Mouse (Mus musculus) intestine, embryonic 14.5 days (tissue): ENCODE results near the gene Sox15. TPM values are rescaled to one million over a fixed set of nuclear protein-coding genes. Genes with fewer than 3 reads are reported as not detected.
A peak's percentile ranks its signal among the peaks of the same experiment; 100 is the strongest.

Source experiments
- ATAC-seq: fragments of 200-750 bp; cut with Nextera tagmentation; replicated peaks from 2 replicates; pipeline ENCODE4 v1.8.0; 2017; ENCODE audit warnings: low read depth, moderate number of reproducible peaks, moderate TSS enrichment, moderate library complexity; ENCODE audit not compliant: low FRiP score, low TSS enrichment
- DNase-seq: peaks from one replicate; pipeline ENCODE4 v3.0.0-alpha.2; 2018; ENCODE audit warnings: low spot score
- H3K27ac ChIP-seq: fragments of 300-500 bp; sonication (generic); 2 replicates; pipeline ENCODE4 v1.5.1; 2014; ENCODE audit warnings: low read depth, mild to moderate bottlenecking, control low read depth
- H3K27me3 ChIP-seq: fragments of 300-500 bp; sonication (generic); replicated peaks from 2 replicates; pipeline ENCODE4 v1.6.1; 2014; ENCODE audit warnings: low read length, control low read depth; ENCODE audit not compliant: control insufficient read depth, insufficient read depth
- H3K36me3 ChIP-seq: fragments of 300-500 bp; sonication (generic); 2 replicates; pipeline ENCODE4 v1.6.1; 2014; ENCODE audit warnings: low read length, control low read depth; ENCODE audit not compliant: control insufficient read depth, insufficient read depth
- H3K4me1 ChIP-seq: fragments of 300-500 bp; sonication (generic); replicated peaks from 2 replicates; pipeline ENCODE4 v1.6.1; 2014; ENCODE audit warnings: low read length, control low read depth, mixed read lengths; ENCODE audit not compliant: control insufficient read depth, insufficient read depth
- H3K4me2 ChIP-seq: fragments of 300-500 bp; sonication (generic); 2 replicates; pipeline ENCODE4 v1.6.1; 2014; ENCODE audit warnings: low read length
- H3K4me3 ChIP-seq: fragments of 300-500 bp; sonication (generic); 2 replicates; pipeline ENCODE4 v1.5.1; 2014; ENCODE audit warnings: low read depth, low read length, control low read depth, mixed read lengths
- H3K9ac ChIP-seq: fragments of 300-500 bp; sonication (generic); 2 replicates; pipeline ENCODE4 v1.6.1; 2014; ENCODE audit warnings: mild to moderate bottlenecking, low read length
- H3K9me3 ChIP-seq: fragments of 300-500 bp; sonication (generic); 2 replicates; pipeline ENCODE4 v1.6.1; 2016; ENCODE audit warnings: low read length, control low read depth; ENCODE audit not compliant: control insufficient read depth
- WGBS: fragments of 180-500 bp; shearing (Covaris S2); extraction: QIAGEN DNeasy Blood & Tissue Kit; methylation state at CpG from one replicate; pipeline ENCODE4 v1.1.7; 2014; 5-methylcytosine and 5-hydroxymethylcytosine counted together
- polyA plus RNA-seq: library from polyadenylated mRNA; unstranded; fragments of >200 nt; fragmentation: Nextera tagmentation; extraction: Ambion mirVana; gene quantifications from 2 replicates; pipeline ENCODE4 v1.2.1, GENCODE M21; 2014

The Sox15 gene
- polyA plus RNA-seq, 1 experiment from 2014 or later = 0.35 TPM

GRCm38 (mm10) chr11:69656065-69656455 lies 946 bp downstream of the Sox15 start:
- 79% methylated on average over 5 of the region's 5 CpGs for WGBS
- ATAC-seq (no peak), DNase-seq (no peak)
- peaks cover 6% of the 10 kb centered on the region; the same call in 1 of the 2 replicates for H3K4me1 ChIP-seq
- no peaks in the 10 kb centered on the region for H3K27me3 ChIP-seq
- H3K4me3 ChIP-seq = no peak overlapping the region
- no peak overlapping the region for H3K9ac ChIP-seq
- peaks cover 77% of the 10 kb centered on the region for H3K36me3 ChIP-seq
- H3K27ac ChIP-seq = no peak overlapping the region
- H3K4me2 ChIP-seq = no peak overlapping the region
- no peaks in the 10 kb centered on the region for H3K9me3 ChIP-seq

DNA sequence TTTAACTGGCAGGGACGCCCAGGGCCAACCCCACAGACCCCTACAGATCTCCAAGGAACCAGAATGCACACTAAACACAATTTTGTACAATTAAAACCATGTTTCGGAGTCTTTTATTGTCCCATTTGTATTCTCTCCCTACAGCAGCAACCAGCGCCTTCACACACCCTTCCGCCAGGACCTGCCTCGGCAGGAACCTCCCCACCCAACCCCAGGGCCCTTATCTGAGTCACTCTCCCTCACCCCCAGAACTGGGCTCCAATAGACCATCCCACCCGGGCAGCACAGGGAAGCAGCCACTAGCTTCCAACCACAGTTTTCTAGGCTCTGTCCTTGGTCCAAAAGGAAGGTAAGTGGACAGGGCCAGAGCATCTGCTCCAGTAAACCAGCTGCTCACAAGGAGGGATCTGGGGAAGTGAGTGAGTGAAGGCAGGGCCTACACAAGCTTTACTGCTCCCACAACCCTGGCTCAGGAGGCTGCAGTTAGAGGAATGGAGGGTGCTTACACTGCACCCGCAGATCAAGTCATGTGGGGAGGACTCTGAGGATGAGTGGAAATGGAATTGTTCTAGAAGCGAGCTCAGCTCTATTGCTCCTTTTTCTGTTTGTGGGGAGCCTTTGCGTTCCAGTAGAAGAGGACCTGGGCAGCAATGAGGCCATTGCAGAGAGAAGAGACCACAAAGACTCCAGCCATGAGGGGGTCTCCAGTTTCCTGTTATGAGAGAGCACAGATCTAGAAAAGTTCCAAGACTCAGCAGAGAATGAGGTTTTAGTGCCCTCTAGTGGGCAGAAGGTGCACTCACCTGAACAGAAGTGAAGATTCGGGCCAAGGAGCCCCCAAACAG lies 1.7 kb downstream of the Sox15 start:
- Histone ChIP-seq H3K4me3 (no peak overlapping the region), H3K9ac (no peak overlapping the region), H3K9me3 (no peaks in the 10 kb centered on the region), H3K27ac (no peak overlapping the region), H3K4me1 (peaks cover 11% of the 10 kb centered on the region), H3K4me2 (no peak overlapping the region), H3K36me3 (peaks cover 69% of the 10 kb centered on the region), H3K27me3 (no peaks in the 10 kb centered on the region)
- ATAC-seq = no peak
- 76% methylated on average over 10 of the region's 10 CpGs for WGBS
- DNase-seq = peak; percentile 79

GRCm38 (mm10) chr11:69657462-69657881 lies 2.4 kb downstream of the Sox15 start:
- H3K36me3 ChIP-seq = peaks cover 63% of the 10 kb centered on the region
- H3K4me3 ChIP-seq = no peak overlapping the region
- H3K9ac ChIP-seq = no peak overlapping the region
- H3K27ac ChIP-seq = no peak overlapping the region
- no peak overlapping the region for H3K4me2 ChIP-seq
- peaks cover 11% of the 10 kb centered on the region for H3K4me1 ChIP-seq
- H3K9me3 ChIP-seq = no peaks in the 10 kb centered on the region
- 81% methylated on average over 15 of the region's 15 CpGs for WGBS
- no peaks in the 10 kb centered on the region for H3K27me3 ChIP-seq
- ATAC-seq (no peak), DNase-seq (peak; percentile 61)

GRCm38 (mm10) chr11:69661221-69661881 lies 6.2 kb downstream of the Sox15 start:
- Histone ChIP-seq H3K4me3 (peak overlapping the region; percentile 65), H3K4me2 (peak overlapping the region; percentile 59), H3K9me3 (no peaks in the 10 kb centered on the region), H3K4me1 (peaks cover 12% of the 10 kb centered on the region), H3K36me3 (peaks cover 68% of the 10 kb centered on the region), H3K27ac (peak overlapping the region; percentile 97), H3K9ac (peak overlapping the region; percentile 54), H3K27me3 (no peaks in the 10 kb centered on the region)
- 80% methylated on average over 3 of the region's 3 CpGs for WGBS
- DNase-seq = no peak
- ATAC-seq = no peak

- Histone ChIP-seq H3K27ac (peak within 1 kb of the TSS; percentile 97), H3K4me2 (peak within 1 kb of the TSS; percentile 59), H3K9me3 (no peaks in the 10 kb centered on the region), H3K4me1 (peaks cover 12% of the 10 kb centered on the region), H3K4me3 (peak within 1 kb of the TSS; percentile 65), H3K9ac (peak within 1 kb of the TSS; percentile 54), H3K27me3 (no peaks in the 10 kb centered on the region), H3K36me3 (peaks cover 67% of the 10 kb centered on the region)
- peak; percentile 98 for DNase-seq
- under 1% methylated on average over 48 of the region's 48 CpGs for WGBS
- peak; percentile 90 for ATAC-seq
These were observed 7.3 kb downstream of the Sox15 start, which contains the start of gene Mpdu1 for GRCm38 (mm10) chr11:69662213-69662966. Gene Mpdu1 (minus strand): TSS chr11:69662642.

GRCm38 (mm10) chr11:69662967-69663671 lies 8.0 kb downstream of the Sox15 start:
- H3K9ac ChIP-seq = peak overlapping the region; percentile 54
- peak; percentile 1; the same call in 1 of the 2 replicates for ATAC-seq
- peaks cover 67% of the 10 kb centered on the region for H3K36me3 ChIP-seq
- no peaks in the 10 kb centered on the region for H3K9me3 ChIP-seq
- DNase-seq = no peak
- no peaks in the 10 kb centered on the region for H3K27me3 ChIP-seq
- peak overlapping the region; percentile 59 for H3K4me2 ChIP-seq
- WGBS = 68% methylated on average over 13 of the region's 13 CpGs
- peak overlapping the region; percentile 65 for H3K4me3 ChIP-seq
- H3K27ac ChIP-seq = peak overlapping the region; percentile 97
- H3K4me1 ChIP-seq = peaks cover 12% of the 10 kb centered on the region

GRCm38 (mm10) chr11:69663795-69664194 lies 8.7 kb downstream of the Sox15 start:
- 84% methylated on average over 6 of the region's 6 CpGs for WGBS
- no peaks in the 10 kb centered on the region for H3K9me3 ChIP-seq
- ATAC-seq (no peak), DNase-seq (no peak)
- H3K36me3 ChIP-seq = peaks cover 67% of the 10 kb centered on the region
- no peak overlapping the region; the same call in 1 of the 2 replicates for H3K27ac ChIP-seq
- no peaks in the 10 kb centered on the region for H3K27me3 ChIP-seq
- H3K4me3 ChIP-seq = no peak overlapping the region
- no peak overlapping the region for H3K4me2 ChIP-seq
- H3K9ac ChIP-seq = no peak overlapping the region
- H3K4me1 ChIP-seq = peaks cover 12% of the 10 kb centered on the region

DNA sequence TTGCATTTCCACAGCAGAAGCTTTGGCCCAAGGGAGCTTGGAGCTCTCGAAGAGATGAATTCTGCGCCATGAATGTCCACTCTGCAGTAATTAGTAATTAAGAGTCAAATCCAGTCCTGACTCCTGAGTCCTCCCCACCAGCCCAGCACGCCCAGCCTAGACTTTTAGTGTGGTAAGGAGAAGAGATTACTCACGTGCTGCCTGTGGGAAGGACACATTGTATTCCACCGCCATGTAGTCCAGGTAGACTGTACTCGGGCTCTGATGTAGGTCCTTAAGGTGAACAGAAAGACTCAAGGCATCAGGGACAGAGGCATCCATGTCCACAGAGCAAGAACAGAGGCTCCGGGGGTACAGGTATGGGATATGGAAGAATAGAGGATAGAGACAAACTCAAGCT lies 9.7 kb downstream of the Sox15 start:
- ATAC-seq (no peak), DNase-seq (no peak)
- peaks cover 67% of the 10 kb centered on the region for H3K36me3 ChIP-seq
- peaks cover 13% of the 10 kb centered on the region for H3K4me1 ChIP-seq
- H3K4me2 ChIP-seq = no peak overlapping the region
- H3K4me3 ChIP-seq = no peak overlapping the region
- WGBS = 94% methylated on average over 7 of the region's 7 CpGs
- H3K9ac ChIP-seq = no peak overlapping the region
- H3K27me3 ChIP-seq = no peaks in the 10 kb centered on the region
- H3K9me3 ChIP-seq = no peaks in the 10 kb centered on the region
- no peak overlapping the region for H3K27ac ChIP-seq
